Mouse (Mus musculus) olfactory bulb, adult 2 months (tissue): Measurements from ENCODE around the gene Fem1b.

ENCODE experiments used
- CTCF ChIP-seq: fragments of 200-500 bp; IDR thresholded peaks from 2 replicates; pipeline ENCODE4 v1.5.1; 2012; ENCODE audit warnings: low read depth, mild to moderate bottlenecking, low read length, moderate library complexity; ENCODE audit not compliant: insufficient read depth
- POLR2A ChIP-seq: fragments of 200-500 bp; IDR thresholded peaks from 2 replicates; pipeline ENCODE4 v1.6.1; 2012; ENCODE audit warnings: mild to moderate bottlenecking, low read depth, low read length, moderate library complexity; ENCODE audit not compliant: insufficient read depth

DNA sequence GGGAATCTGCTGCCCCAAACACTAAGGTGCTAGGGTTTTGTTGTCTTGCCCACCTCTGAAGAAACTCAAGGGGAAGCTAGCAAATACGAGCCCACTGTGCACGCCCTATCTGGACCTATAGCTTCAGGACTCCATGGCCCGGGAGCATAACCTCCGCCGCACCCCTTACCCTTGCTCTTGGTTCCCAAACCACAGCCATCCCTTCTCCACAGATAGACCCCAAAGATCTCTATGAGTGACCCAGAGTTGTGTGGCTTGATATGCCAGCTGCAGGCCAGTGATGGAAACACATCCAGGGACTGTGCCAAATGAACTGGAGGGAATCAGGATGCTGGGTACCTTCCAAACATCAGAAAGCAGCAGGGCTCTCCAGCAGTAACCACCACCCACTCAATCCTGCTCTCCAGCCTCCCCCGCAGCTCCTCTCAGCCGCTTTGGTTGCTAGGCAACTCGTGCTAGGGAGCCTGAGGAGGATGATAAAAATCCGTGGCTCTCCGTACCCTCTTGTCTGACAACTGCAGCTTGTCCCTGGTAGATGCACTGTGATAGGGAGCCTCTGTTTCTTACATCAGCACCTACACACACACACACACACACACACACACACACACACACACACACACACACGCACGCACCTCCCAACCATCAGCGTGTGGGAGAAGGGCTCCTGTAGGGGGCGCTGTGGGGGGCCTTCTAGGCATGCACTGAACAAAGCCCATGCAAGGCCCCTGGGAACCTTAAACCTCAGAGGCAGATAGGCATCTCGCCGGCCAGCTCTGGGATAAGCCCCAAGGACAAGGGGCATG, 28.6 kb downstream of the Fem1b start:
- TF ChIP-seq CTCF (peak; percentile 91), POLR2A (no peak)
